15 mouse cellular contexts compared by ENCODE assay signal in genomic region chr13:102991928-102992327, GRCm38 (mm10).
DNase-seq lines count a peak whose midpoint lies in the region; ATAC-seq and TF ChIP-seq lines count a peak whose summit lies in the region.
"Had no signal": no experiment of that assay in that cellular context is flagged by ENCODE, and none has a peak within 500 bp of the region (broad histone marks: within the 10 kb centered on the region; RNA-seq: fewer than 3 reads in every experiment).

No protein-coding gene starts in this region.

- DNase-seq in heart, adult 11 months = peak; percentile 72
- no peak for DNase-seq in heart, embryonic 10.5 days (ENCODE audit: low spot score)
- peak; percentile 18 for DNase-seq in kidney, postnatal 0 days (ENCODE audit: low spot score)
- DNase-seq in kidney, postnatal 10 days = no peak
- no peak for DNase-seq in midbrain, postnatal 0 days (ENCODE audit: low spot score)
- no peak for DNase-seq in thymus, postnatal 25 days
- DNase-seq: adrenal gland, postnatal 14 days; cerebellum, adult 18-20 months; cerebellum, postnatal 10 days; heart, adult 2 months had no signal

- H3K4me2 ChIP-seq in kidney, postnatal 0 days (ENCODE audit: low read length) = peak overlapping the region; percentile 27
- H3K4me2 ChIP-seq in midbrain, embryonic 13.5 days (replicated peaks) = no peak overlapping the region
- H3K4me2 ChIP-seq in midbrain, postnatal 0 days (ENCODE audit: low read depth, low read length, poor library complexity, severe bottlenecking) = 0 out of 2 replicates have a peak overlapping the region, but pooled peaks have one; percentile 9
- H3K4me2 ChIP-seq: forebrain, embryonic 15.5 days; heart, embryonic 12.5 days; hindbrain, embryonic 15.5 days had no signal

- H3K9ac ChIP-seq in kidney, postnatal 0 days (ENCODE audit: low read depth, low read length) = no peak overlapping the region
- no peak overlapping the region for H3K9ac ChIP-seq in midbrain, embryonic 13.5 days (replicated peaks)
- H3K9ac ChIP-seq in midbrain, postnatal 0 days (replicated peaks; ENCODE audit: low read length, poor library complexity, severe bottlenecking) = no peak overlapping the region
- H3K9ac ChIP-seq: forebrain, embryonic 15.5 days; heart, embryonic 12.5 days; hindbrain, embryonic 15.5 days had no signal

- H3K27me3 ChIP-seq in heart, embryonic 10.5 days (ENCODE audit: insufficient read depth, poor library complexity, severe bottlenecking) = no peaks in the 10 kb centered on the region
- no peaks in the 10 kb centered on the region for H3K27me3 ChIP-seq in kidney, postnatal 0 days (ENCODE audit: insufficient read depth, low read length)
- H3K27me3 ChIP-seq in midbrain, embryonic 13.5 days = no peaks in the 10 kb centered on the region
- H3K27me3 ChIP-seq in midbrain, postnatal 0 days (ENCODE audit: insufficient read depth, low read length) = no peaks in the 10 kb centered on the region
- H3K27me3 ChIP-seq: forebrain, embryonic 15.5 days; heart, embryonic 12.5 days; hindbrain, embryonic 15.5 days had no signal

- no peaks in the 10 kb centered on the region for H3K36me3 ChIP-seq in heart, embryonic 10.5 days
- no peaks in the 10 kb centered on the region for H3K36me3 ChIP-seq in kidney, postnatal 0 days (ENCODE audit: insufficient read depth, low read length)
- H3K36me3 ChIP-seq in midbrain, embryonic 13.5 days = no peaks in the 10 kb centered on the region
- no peaks in the 10 kb centered on the region for H3K36me3 ChIP-seq in midbrain, postnatal 0 days (ENCODE audit: insufficient read depth, low read length)
- H3K36me3 ChIP-seq: forebrain, embryonic 15.5 days; heart, embryonic 12.5 days; hindbrain, embryonic 10.5 days; hindbrain, embryonic 15.5 days had no signal

- H3K4me3 ChIP-seq in heart, embryonic 10.5 days = no peak overlapping the region
- no peak overlapping the region for H3K4me3 ChIP-seq in kidney, postnatal 0 days (replicated peaks; ENCODE audit: low read depth, low read length)
- no peak overlapping the region for H3K4me3 ChIP-seq in midbrain, embryonic 13.5 days (replicated peaks)
- no peak overlapping the region for H3K4me3 ChIP-seq in midbrain, postnatal 0 days (ENCODE audit: low read depth, low read length)
- H3K4me3 ChIP-seq: forebrain, embryonic 15.5 days; heart, adult 2 months; heart, embryonic 12.5 days; hindbrain, embryonic 10.5 days; hindbrain, embryonic 15.5 days had no signal

- ATAC-seq in kidney, postnatal 0 days (replicated peaks; ENCODE audit: low FRiP score, low read depth) = no peak
- 0 out of 2 replicates have a peak, but pooled peaks have one; percentile 60 for ATAC-seq in midbrain, embryonic 13.5 days
- ATAC-seq in midbrain, postnatal 0 days (ENCODE audit: low FRiP score) = no peak
- ATAC-seq: forebrain, embryonic 15.5 days had no signal

- no peaks in the 10 kb centered on the region for H3K9me3 ChIP-seq in heart, embryonic 10.5 days
- H3K9me3 ChIP-seq in kidney, postnatal 0 days (replicated peaks; ENCODE audit: low read length) = no peaks in the 10 kb centered on the region
- H3K9me3 ChIP-seq in midbrain, embryonic 13.5 days = no peaks in the 10 kb centered on the region
- no peaks in the 10 kb centered on the region for H3K9me3 ChIP-seq in midbrain, postnatal 0 days (ENCODE audit: low read length)
- H3K9me3 ChIP-seq: forebrain, embryonic 15.5 days; heart, embryonic 12.5 days; hindbrain, embryonic 10.5 days; hindbrain, embryonic 15.5 days had no signal

- 86% methylated on average over 11 of the region's 11 CpGs for WGBS in heart, embryonic 10.5 days
- WGBS in kidney, postnatal 0 days = 34% methylated on average over 11 of the region's 11 CpGs
- WGBS in midbrain, embryonic 13.5 days = 39% methylated on average over 11 of the region's 11 CpGs
- WGBS in midbrain, postnatal 0 days = 22% methylated on average over 11 of the region's 11 CpGs

- TF ChIP-seq CTCF in kidney, postnatal 0 days (IDR thresholded peaks at IDR 0.05; ENCODE audit: low read depth) = no peak
- no peak for TF ChIP-seq CTCF in midbrain, postnatal 0 days (IDR thresholded peaks at IDR 0.05)

- no peak overlapping the region for H3K27ac ChIP-seq in heart, embryonic 10.5 days
- H3K27ac ChIP-seq in kidney, postnatal 0 days = no peak overlapping the region
- H3K27ac ChIP-seq in midbrain, embryonic 13.5 days = no peak overlapping the region; the same call in 1 of the 2 replicates
- H3K27ac ChIP-seq in midbrain, postnatal 0 days (ENCODE audit: low read depth, low read length) = no peak overlapping the region
- H3K27ac ChIP-seq: forebrain, embryonic 15.5 days; heart, adult 2 months; hindbrain, embryonic 10.5 days; hindbrain, embryonic 15.5 days had no signal

- H3K4me1 ChIP-seq in heart, embryonic 10.5 days = peaks cover 18% of the 10 kb centered on the region; the same call in 1 of the 2 replicates
- peaks cover 7% of the 10 kb centered on the region; the same call in 1 of the 2 replicates for H3K4me1 ChIP-seq in kidney, postnatal 0 days (replicated peaks; ENCODE audit: insufficient read depth, low read length)
- peaks cover 13% of the 10 kb centered on the region for H3K4me1 ChIP-seq in midbrain, embryonic 13.5 days (replicated peaks)
- no peaks in the 10 kb centered on the region for H3K4me1 ChIP-seq in midbrain, postnatal 0 days (ENCODE audit: insufficient read depth, low read length)
- H3K4me1 ChIP-seq: forebrain, embryonic 15.5 days had no signal

Comparison
In these comparisons a context has a peak if more than half of its experiments do, and no peak if none do; other contexts are left out.
1. DNase-seq: peak in heart, adult 11 months (single experiment) and kidney, postnatal 0 days (single experiment); none in heart, embryonic 10.5 days (single experiment), kidney, postnatal 10 days (single experiment), midbrain, postnatal 0 days (single experiment) and thymus, postnatal 25 days (single experiment).